Mouse (Mus musculus) adrenal gland, postnatal 10 days (tissue): Measurements from ENCODE around the gene Lcat. TPM values are rescaled to one million over a fixed set of nuclear protein-coding genes. Genes with fewer than 3 reads are reported as not detected.
"Not testable (repeated sequence)": the region's sequence is repeated elsewhere in the genome, so short reads cannot be mapped to it uniquely, and the experiment has no call there.

Experiments used
- DNase-seq: peaks from one replicate; pipeline ENCODE4 v3.0.0; 2021; ENCODE audit warnings: mixed read lengths
- long read RNA-seq, 2 experiments: library from polyadenylated mRNA; stranded (forward); transcript quantifications; one replicate each; pipeline ENCODE4 v2.0.0; 2021
- total RNA-seq, 2 experiments: library from RNA; stranded (reverse); gene quantifications; 2 replicates each; pipeline ENCODE4 v1.2.3; 2021

Gene Lcat
- 10 to 100 TPM; 39.2 to 89.9 TPM for total RNA-seq
- long read RNA-seq, experiment 1, transcript Lcat-201 (6 exons, 1,342 nt), result major isoform, 63 of 78 reads
- long read RNA-seq, experiment 1, partial matches to known transcripts, result 12 of 78 reads
- long read RNA-seq, experiment 1, other reads (novel, unspliced or antisense), result 3 of 78 reads
- long read RNA-seq, experiment 2, partial matches to known transcripts, result 0 of 4 reads
- long read RNA-seq, experiment 2, other reads (novel, unspliced or antisense), result 0 of 4 reads

DNA sequence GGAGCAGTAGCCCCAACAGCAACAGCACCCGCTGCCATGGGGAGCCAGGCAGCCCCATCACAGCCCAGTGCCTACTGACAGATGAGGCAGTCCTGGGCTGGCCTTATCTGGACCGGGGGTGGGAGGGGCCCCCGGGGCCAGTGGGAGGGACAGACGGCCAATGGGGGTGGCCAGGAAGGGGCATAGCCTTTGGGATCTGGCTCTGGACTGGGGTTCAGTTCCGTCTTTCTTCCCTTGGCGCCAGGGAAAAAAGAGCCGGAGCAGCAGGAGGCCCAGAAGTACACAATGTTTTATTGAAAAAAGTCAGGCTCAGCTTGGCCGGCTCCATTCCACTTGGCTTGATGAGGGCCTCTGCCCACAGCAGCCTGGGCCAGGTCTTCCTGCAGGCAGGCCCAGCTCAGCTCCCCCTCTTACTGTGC, at the start of gene Lcat:
Gene Lcat (minus strand): TSS at position 62 of the 419 bp plus-strand sequence.
- peak; percentile 43 for DNase-seq

DNA sequence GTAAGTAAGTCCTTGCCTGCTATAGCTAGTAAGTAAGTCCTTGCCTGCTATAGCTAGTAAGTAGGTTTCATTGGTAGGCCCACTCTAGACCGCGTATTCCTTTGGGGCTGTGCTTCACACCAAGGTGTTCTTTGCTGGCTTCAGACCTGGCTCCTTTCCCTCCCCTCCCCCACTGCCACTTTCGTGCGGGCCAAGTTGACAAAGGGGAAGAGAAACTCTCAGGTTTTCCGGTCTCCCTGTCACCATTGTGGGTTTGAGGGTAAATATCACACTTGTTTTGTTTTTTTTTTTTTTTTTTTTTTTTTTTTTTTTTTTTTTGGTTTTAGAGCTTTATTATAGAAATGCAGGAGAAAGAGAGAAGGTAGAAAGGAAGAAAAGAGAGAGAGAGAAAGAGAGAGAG, 49.3 kb upstream of the Lcat start:
- DNase-seq, result no peak

DNA sequence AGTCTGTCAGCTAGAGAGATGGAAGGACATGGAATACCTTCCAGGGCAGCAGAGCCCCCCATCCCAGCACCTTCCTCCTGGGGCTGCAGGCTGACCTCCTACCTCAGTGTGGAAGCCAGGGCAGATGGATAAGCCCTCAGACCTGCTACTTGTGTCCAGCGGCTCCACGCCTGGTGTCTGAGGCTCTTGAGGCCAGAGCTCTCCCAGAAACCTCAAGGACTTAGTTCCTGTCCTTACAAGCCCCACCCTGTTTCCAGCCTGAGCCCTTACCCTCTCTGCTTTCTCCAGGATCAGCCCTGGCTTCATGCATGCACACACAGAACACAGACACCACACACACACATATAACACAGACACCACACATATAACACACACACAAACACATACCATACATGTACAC, 48.4 kb upstream of the Lcat start:
- DNase-seq, result no peak

DNA sequence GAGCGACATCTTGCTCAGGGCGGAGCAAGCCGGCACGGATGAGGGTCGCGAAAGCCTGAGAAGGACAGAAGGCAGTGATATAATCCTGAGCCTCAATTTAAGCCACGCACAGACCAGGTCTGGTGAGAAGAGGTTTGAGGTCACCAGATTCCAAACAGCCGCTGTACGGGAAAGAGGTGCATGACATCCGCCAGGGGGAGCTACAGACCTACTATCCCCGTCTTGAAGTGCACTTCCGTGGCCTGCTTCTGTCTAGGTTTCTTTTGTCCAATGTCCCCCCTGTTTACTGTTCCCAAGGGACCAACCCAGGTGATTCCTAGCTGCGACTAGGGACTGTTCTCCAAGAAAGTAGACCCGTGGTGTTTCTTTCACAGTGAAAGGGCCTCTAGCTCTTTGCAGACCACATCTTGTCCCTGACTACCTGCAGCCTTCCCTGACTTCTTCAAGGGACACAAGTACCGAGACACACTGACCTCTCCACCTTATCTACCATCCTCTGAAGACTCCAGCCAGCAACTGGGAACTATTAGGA, 47.7 kb upstream of the Lcat start, which contains the start of gene Dus2:
Gene Dus2 (plus strand): TSS at position 482 of the 532 bp plus-strand sequence.
- peak; percentile 89 for DNase-seq

DNA sequence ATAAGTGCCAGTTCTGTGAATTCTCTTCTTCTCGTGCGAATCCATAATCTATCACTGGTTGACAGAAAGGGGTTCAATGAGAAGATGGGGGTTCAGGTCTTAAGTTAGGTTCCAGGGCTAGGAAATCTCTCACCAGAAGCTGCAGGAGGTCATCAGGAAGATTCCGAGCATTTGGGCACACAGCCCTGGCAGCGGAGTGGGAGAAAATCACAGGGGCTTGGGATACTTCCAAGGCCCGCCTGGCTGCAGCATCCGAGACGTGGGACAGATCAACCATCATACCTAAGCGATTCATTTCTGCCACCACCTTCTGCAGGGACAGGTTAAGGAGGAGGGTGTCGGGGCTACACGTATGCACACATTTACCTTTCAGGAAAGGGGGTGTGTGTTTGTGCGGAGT, 45.4 kb upstream of the Lcat start:
- no peak for DNase-seq

DNA sequence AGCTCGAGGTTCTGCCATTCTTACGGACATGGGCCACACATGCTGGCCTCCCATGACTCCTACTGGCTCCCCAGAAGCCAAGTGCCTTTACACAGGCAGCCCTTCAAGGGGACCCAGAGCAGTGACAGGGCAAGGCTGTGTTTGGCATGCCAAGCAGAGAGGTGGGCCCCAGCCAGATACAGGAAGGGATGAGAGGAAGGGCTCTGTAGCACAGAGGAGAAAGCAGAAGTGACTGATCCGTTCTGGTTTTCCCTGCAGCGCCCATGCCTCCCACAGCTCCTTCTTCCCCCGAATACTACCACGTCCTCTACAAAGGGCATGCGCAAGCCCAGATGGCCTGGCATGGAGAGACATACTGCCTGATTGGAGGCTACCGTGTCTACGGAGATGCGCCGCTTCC, 40.2 kb upstream of the Lcat start:
- DNase-seq, result not testable (repeated sequence)

DNA sequence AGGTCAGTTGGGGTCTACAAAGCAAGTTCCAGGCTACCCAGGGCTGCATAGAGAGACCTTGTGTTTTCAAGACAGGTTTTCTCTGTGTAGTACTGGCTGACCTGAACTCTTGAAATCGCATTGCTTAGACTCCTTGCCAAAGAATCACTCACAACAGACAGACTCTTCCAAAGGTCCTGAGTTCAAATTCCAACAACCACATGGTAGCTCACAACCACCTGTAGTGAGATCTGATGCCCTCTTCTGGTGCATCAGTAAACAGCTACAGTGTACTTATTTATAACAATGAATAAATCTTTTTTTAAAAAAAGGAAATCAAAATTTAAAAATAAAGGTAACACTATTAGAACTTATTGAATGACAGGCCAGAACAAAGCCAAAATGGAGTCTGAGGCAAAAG, 38.0 kb upstream of the Lcat start:
- DNase-seq, result no peak

DNA sequence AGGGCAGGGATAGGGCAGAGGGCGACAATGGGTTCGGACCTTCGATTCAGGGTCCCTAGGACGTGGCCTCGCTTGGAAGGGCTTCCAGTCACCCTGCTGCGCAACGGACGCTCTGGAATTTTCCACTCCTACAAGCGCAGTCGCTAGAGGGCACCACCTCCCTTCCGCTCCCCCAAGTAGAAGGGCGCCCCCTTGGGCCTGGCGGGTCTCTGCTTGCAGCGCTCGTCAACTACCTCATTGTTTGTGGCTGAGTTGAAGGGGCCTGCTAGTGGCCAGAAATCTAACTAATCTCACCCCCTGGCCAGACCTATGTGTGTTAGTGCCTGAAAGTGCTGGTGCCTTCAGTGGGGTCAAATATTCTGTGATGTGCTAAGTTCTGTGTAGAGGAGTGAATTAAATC, 36.1 kb upstream of the Lcat start, which contains the start of gene Dpep3:
Gene Dpep3 (minus strand): TSS at position 105 of the 400 bp plus-strand sequence.
- no peak for DNase-seq

DNA sequence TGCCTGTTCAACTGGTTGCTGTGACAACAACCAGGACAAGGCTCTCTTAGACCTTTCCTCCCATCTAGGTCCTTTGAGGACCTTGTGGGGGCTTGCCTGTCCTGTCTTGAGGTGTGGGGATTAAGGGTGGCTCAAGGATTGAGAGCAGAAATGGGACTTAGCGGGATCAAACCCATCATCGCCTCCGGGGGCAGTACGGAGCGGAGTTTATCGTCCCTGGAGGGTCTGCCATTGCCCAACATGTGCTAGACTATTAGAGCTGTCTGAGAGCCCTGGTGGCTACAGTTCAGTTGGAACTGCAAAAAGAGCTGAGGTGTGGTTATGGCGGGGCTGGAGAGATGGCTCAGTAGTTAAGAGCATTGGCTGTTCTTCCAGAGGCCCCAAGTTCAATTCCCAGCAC, 32.2 kb upstream of the Lcat start:
- DNase-seq, result no peak

DNA sequence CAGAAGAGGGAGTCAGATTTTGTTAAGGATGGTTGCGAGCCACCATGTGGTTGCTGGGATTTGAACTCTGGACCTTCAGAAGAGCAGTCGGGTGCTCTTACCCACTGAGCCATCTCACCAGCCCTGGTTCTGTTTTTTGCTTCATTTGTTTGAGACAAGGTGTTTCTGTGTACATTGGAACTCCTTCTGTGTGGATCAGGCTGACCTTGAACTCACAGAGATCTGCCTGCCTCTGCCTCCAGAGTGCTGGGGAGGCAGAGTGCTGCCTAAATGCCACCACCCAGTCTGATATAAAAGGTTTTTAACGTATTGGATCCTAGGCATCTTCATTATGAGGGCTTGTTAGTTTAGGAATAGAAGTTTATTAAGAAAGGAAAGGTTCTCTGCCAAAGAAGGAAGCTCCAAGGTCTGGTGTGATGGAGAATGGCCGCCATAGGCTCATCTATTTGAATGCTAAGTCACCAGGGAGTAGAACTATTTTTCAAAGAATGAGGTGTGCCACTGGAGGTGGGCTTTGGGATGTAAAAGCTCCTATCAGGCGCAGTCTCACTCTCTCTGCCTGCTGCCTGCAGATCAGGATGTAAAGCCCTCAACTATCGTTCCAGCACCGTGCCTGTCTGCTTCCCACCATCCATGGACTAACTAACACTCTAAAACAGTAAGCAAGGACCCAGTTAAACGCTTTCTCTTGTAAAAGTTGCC, 28.0 kb upstream of the Lcat start:
- no peak for DNase-seq

DNA sequence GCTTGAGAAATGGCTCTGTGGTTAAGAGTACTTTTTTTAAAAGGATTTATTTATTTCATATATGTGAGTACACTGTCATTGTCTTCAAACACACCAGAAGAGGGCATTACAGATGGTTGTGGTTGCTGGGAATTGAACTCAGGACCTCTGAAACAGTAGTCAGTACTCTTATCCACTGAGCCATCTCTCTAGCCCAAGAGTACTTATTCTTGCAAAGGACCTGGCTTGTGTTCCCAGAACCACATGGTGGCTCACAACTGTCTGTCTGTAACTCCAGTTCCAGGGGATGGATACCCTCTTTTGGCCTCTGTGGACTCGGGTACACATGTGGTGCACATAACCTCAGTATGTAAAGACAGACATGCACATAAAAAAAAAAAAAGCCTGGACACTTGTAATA, 26.2 kb upstream of the Lcat start:
- no peak for DNase-seq

DNA sequence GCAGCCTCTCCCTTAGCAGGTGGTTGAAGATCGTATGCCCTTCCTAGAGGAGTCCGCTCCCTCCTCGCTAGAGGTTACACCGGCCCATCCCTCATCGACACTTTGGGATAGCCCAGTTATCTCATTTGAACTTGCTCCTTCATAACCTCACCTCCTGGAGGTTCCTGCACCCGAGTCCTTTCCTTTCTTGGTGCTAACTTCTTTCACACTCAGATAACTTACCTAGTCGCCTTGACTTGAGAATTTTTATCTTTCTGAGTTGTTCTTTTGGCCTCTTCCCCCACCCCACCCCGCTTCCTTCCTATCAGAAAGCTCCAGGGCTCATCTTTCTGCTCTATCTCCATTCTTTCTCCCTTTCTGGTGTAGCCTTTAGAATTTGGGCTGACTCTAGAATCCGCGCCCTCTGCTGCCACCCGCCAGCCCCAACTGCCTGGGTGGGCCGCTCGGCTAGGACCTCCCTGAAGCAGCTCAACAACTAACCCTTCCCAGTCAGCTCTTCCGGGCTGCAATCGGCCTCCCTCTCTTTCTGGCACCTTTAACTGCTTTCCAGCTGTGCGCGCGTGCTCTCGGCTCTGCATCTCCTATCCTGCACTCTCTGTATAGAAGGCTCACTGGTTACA, 23.6 kb upstream of the Lcat start:
- peak; percentile 42 for DNase-seq

DNA sequence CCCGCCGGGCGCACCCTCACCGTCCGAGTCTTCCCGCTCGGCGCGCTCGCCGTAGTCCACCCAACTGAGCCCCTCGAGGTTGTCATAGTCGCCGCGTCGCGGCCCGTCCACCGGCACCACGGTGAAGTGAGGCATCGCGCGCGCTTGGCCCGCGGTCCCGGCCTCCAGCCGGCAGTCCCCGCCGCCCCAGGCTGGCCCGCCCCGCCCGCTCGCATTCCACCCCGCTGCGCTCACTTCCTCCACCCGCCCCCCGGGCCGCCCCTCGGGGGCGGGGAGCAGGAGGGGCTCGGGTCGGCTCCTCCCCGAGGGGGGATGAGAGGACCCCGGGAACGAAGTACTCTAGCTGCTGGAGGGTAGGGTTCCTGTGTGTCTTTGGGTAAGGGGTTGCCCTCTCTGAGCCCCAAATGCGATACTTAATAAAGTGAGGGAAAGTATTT, 22.7 kb upstream of the Lcat start, which contains the start of gene Slc12a4:
Gene Slc12a4 (minus strand): TSS at position 193 of the 437 bp plus-strand sequence.
- peak; percentile 91 for DNase-seq

DNA sequence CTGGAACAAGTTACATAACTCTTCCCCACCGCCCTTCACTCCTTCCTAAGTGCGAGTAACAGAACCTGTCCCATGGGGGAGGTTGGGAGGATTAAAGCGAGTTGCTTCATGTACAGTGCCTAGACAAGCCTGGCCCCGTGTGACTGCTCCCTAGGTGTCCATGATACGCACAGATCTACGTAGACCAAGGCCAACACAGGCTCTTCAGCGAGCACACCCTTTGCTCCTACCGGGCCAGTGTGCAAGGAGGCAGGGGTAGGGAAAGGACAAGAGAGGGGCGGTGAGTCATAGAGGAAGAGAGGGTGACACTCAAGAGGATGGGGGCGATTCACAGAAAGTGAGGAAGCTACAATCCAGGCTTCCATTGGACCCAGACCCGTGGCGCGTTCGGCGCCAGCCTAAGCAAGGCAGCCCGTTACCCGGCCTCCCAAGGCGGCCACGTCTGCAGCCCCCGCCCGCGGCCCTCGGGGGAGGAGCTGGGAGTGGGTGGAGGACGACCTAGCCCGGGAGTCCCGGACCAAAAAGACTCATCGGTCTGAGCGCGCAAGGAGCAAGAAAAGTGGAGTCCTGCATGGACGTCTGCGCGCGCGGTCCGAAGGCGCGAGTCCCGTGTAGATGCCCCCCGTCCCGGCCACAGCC, 22.2 kb upstream of the Lcat start:
- peak; percentile 74 for DNase-seq

DNA sequence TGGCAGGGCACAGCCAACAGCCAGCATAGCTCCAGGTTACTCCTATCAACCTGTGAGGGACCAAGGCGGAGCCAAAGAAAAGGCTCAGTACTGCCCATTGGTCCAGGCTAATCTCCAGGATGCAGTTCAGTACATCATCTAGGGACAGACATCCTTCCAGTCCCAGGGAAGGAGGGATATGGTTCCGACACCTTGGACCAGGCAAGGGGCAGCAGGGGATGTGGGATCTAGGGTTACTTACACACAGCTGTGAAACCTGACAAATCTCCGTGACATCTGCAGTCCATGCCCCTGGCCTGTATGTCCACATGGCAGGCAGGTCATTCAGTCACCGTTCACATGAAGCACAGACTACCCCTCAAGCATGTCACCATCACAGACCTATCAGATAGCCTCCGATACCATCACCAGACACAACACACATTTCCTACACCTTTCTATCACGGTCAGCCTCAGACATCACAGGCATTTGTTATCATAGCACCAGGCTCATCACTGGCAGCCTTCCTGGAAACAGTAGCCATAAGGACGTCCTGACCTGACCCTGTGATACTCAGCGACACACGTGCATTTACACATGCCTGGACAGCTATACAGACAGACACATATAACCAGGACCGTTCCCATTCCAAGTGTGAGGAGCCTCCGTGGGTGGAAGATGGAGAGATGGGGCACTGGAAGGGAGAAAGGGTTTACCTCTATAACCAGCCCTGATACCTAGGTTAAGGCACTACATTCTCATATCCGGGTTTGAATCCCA, 21.5 kb upstream of the Lcat start:
- no peak for DNase-seq

DNA sequence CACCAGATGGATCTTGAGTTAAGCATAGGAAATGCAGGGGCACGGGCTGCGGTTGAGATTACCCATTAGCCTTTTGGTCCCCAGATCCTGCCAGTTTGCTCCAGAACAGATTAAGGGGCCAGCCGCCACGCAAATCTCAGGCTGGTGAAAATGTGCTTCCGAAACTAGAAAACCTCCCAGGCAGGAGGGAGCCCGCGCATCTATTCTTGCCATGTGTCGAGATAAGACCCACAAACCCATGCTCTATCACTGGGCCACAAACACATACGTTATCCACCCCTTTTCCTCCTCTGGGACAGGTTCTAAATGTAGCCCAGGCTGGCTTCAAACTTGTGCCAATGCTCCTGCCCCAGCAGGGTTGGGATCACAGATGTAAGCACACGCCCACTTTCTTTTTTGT, 18.4 kb upstream of the Lcat start:
- no peak for DNase-seq

DNA sequence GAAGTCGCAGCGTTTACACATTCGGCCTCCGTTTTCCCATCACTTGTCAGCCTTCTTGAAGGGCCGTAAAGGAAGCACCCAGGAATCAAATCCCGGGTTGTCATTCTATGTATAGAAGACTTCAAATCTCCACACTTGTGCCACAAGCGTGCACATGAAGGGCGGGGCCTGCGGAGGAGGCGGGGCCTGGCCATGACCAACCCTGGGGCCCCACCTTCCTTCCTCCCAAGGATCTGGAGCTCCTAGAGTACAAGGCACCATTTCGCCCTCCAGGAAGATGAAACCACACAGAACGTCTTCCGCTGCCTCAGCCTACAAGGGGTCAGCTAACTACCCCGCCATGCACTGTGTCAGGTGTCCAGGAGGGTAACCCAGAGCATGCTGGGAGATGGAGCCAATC, 17.9 kb upstream of the Lcat start:
- DNase-seq, result no peak

DNA sequence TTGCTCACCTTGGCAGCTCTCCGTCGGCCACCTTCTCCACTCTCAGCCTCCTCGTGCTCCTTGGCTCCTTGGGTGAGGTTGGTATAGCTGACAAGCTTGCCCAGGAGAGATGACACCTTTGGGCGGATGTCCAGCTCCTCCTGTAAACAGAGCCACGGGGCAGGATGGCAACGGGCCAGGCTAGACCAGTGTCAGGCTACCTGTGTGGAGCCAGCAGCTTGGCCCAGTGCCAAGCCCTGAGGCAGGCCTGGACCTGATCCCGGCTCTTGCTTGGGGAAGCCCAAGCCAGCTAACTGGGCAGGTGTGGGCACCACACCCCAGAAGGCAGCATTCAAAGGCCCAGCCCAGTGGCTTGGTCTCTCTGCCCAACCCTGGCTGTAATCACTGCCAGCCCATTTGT, 16.2 kb upstream of the Lcat start:
- DNase-seq, result peak; percentile 59

DNA sequence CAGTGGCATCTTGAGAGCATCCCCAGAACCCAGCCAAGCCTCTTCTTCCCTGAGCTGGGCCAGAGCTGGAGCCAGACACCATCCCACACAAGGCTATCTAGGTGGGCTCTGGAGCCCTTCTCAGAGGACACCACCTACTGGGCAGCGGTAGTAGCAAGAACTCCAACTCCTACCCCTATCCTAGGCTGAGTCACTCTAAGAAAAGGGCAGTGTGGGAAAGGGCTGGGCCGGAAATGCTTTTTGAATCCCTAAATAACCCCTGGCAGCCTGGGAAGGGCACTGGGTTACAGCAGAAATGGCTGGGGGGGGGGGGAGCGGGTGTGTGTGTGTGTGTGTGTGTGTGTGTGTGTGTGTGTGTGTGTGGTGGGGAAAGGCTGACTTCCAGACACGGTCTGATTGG, 14.6 kb upstream of the Lcat start:
- peak; percentile 56 for DNase-seq

DNA sequence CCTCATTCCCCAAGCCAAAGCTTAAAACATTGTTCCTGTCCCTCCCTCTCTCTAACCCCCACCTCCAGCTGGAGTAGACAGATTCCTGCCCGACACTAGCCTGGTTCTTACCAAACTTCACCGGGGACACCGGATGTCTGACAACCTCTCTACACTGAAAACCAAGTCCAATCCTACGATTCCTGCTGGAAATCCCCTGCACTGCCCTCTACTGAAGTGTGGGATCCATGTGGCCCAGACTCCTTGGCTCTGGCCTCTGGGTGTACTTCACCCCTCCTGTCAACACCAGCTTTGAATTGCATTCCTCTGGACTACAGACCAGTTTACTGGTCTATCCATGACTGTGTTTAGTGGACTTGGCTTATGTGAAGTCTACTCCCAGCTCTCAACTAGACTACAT, 13.4 kb upstream of the Lcat start:
- no peak for DNase-seq

DNA sequence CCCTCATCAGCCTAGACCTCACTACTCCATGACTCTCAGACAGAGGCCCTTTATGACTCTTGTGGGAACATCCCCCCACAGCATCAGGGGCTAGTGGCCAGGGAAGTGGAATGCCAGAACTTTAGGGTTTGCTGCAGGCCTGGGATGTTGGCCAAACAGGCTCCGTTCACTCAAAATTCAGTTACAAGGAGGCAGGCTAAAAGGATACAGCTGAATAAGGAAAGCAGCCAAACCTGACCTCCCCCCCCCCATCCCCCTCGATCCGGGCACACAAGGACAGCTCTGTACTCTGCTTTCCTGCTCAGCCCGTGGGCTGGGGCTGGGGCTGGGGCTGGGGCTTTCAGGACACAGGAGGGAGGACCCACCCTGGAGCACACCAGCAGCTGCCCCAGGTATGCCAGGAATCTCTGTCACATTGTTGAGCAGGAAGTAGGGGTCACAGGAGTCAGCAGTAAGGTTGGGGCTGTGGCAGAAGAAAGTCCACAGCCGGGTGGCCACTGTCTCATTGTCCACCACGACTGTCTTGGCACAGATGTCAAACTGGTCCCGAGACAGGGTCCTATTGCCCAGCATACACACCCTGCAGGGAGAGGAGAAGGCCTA, 8.0 kb upstream of the Lcat start:
- DNase-seq, result peak; percentile 32
